Mouse (Mus musculus) testis, adult 2 months (tissue): ENCODE measurements around the gene Dera. TPM values are rescaled to one million over a fixed set of nuclear protein-coding genes. Genes with fewer than 3 reads are reported as not detected.

Experiments
- H3K27ac ChIP-seq: fragments of 200-500 bp; 2 replicates; pipeline ENCODE4 v1.5.1; 2012; ENCODE audit warnings: low read depth, low read length; ENCODE audit not compliant: control insufficient read depth, insufficient read depth
- H3K27me3 ChIP-seq: fragments of 200-500 bp; 2 replicates; pipeline ENCODE4 v1.6.1; 2012; ENCODE audit warnings: mild to moderate bottlenecking, low read length, moderate library complexity; ENCODE audit not compliant: control insufficient read depth, insufficient read depth
- H3K36me3 ChIP-seq: fragments of 200-500 bp; 2 replicates; pipeline ENCODE4 v1.6.1; 2012; ENCODE audit warnings: mild to moderate bottlenecking, low read length; ENCODE audit not compliant: control insufficient read depth, insufficient read depth
- H3K4me1 ChIP-seq: fragments of 200-500 bp; 2 replicates; pipeline ENCODE4 v1.6.1; 2012; ENCODE audit warnings: low read length; ENCODE audit not compliant: control insufficient read depth, insufficient read depth
- H3K4me3 ChIP-seq: fragments of 200-500 bp; 2 replicates; pipeline ENCODE4 v1.5.1; 2012; ENCODE audit warnings: low read depth, mild to moderate bottlenecking, low read length, moderate library complexity, mixed read lengths; ENCODE audit not compliant: control insufficient read depth
- CTCF ChIP-seq: fragments of 200-500 bp; IDR thresholded peaks from 2 replicates; pipeline ENCODE4 v1.5.1; 2012; ENCODE audit warnings: low read depth, mild to moderate bottlenecking, inconsistent platforms, low read length, moderate library complexity; ENCODE audit not compliant: control insufficient read depth, insufficient read depth, insufficient replicate concordance
- POLR2A ChIP-seq: fragments of 200-500 bp; IDR thresholded peaks from 2 replicates; pipeline ENCODE4 v1.6.1; 2012; ENCODE audit warnings: low read depth, mild to moderate bottlenecking, inconsistent platforms, low read length, moderate library complexity; ENCODE audit not compliant: control insufficient read depth
- polyA plus RNA-seq: library from polyadenylated mRNA; depleted of rRNA; stranded (reverse); fragments of >200 nt; gene quantifications from 2 replicates; pipeline ENCODE4 v1.2.3, GENCODE M21; 2012

Dera gene
- polyA plus RNA-seq, 1 experiment = 4.3 TPM

GRCm38 (mm10) chr6:137836799-137837198, 82.5 kb downstream of the Dera start:
- TF ChIP-seq CTCF = no peak
- no peak for TF ChIP-seq POLR2A
- H3K4me3 ChIP-seq = no peak overlapping the region

DNA sequence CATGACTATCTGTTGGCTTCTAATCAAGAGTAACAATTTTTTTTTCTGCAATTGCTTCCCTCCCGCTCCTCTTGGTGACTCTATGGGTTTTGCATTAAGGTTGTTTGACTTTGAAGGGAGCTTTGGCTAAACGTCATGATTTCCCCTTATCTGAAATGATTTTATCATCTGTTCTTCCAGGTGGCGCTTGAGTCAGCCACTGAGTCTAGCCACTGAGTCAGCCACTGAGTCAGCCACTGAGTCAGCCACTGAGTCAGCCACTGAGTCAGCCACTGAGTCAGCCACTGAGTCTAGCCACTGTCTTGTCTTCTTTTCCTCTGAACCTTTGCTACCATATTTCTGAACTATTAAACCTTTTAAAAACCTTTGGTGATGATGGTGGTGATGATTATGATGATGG, 89.0 kb downstream of the Dera start:
- Histone ChIP-seq H3K36me3 (no peaks in the 10 kb centered on the region), H3K27ac (no peak overlapping the region), H3K4me3 (no peak overlapping the region), H3K4me1 (peaks cover 3% of the 10 kb centered on the region), H3K27me3 (no peaks in the 10 kb centered on the region)
- TF ChIP-seq POLR2A = no peak
- TF ChIP-seq CTCF = no peak

More at GRCm38 (mm10) chr6:137836799-137837198, 82.5 kb downstream of the Dera start:
- no peaks in the 10 kb centered on the region for H3K27me3 ChIP-seq
- no peak overlapping the region for H3K27ac ChIP-seq
- H3K36me3 ChIP-seq = no peaks in the 10 kb centered on the region
- H3K4me1 ChIP-seq = no peaks in the 10 kb centered on the region

- no peaks in the 10 kb centered on the region for H3K36me3 ChIP-seq
- no peaks in the 10 kb centered on the region for H3K4me1 ChIP-seq
- H3K4me3 ChIP-seq = no peak overlapping the region
- H3K27ac ChIP-seq = no peak overlapping the region
- H3K27me3 ChIP-seq = no peaks in the 10 kb centered on the region
- no peak for TF ChIP-seq POLR2A
- TF ChIP-seq CTCF = no peak
Measured at GRCm38 (mm10) chr6:137857198-137858194, 103.2 kb downstream of the Dera start.

- H3K27ac ChIP-seq = no peak overlapping the region
- no peak overlapping the region for H3K4me3 ChIP-seq
- peaks cover 2% of the 10 kb centered on the region; the same call in 1 of the 2 replicates for H3K4me1 ChIP-seq
- TF ChIP-seq CTCF (no peak), POLR2A (no peak)
- H3K36me3 ChIP-seq = no peaks in the 10 kb centered on the region
- no peaks in the 10 kb centered on the region for H3K27me3 ChIP-seq
Measured at GRCm38 (mm10) chr6:137869903-137870580, 115.7 kb downstream of the Dera start.

DNA sequence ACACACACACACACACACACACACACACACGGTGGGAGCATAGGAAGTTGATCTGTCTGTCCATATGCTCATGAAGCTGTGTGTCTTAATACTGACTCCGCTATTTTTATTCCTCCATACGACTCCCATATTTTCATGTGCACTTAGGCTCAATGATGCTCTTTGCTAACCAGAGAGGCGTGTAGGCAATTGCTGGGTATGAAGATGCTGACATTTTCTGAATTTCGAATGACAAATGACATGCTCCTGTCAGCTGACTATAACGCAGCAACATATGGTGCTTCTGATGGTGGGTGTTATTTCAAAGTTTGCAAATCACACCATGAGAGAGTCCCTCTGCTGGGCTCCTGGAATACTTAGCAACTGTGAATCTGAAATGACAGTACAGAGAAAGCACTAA, 116.3 kb downstream of the Dera start:
- H3K36me3 ChIP-seq = no peaks in the 10 kb centered on the region

GRCm38 (mm10) chr6:137872055-137872735, 117.8 kb downstream of the Dera start:
- Histone ChIP-seq H3K4me1 (peaks cover 2% of the 10 kb centered on the region; the same call in 1 of the 2 replicates), H3K36me3 (no peaks in the 10 kb centered on the region), H3K27ac (no peak overlapping the region), H3K27me3 (no peaks in the 10 kb centered on the region), H3K4me3 (no peak overlapping the region)
- TF ChIP-seq POLR2A (no peak), CTCF (peak; percentile 62; the same call in 1 of the 2 replicates)

More for the DNA sequence above, 116.3 kb downstream of the Dera start:
- Histone ChIP-seq H3K27ac (no peak overlapping the region), H3K4me1 (peaks cover 2% of the 10 kb centered on the region; the same call in 1 of the 2 replicates), H3K4me3 (no peak overlapping the region), H3K27me3 (no peaks in the 10 kb centered on the region)
- TF ChIP-seq CTCF = no peak
- TF ChIP-seq POLR2A = no peak
